Mouse (Mus musculus): ENCODE measurements at regions not wholly inside any gene's neighbourhood (a gene's known extent, or its start where the extent isn't known, plus 50 kb on each side); places are given as distances from the start of the nearest gene placed in this dataset.

- H3K9ac ChIP-seq, result no peak overlapping the region
- no peaks in the 10 kb centered on the region for H3K9me3 ChIP-seq
- H3K27me3 ChIP-seq, result no peaks in the 10 kb centered on the region
- no peak for ATAC-seq (ENCODE audit: low read depth)
- no peak overlapping the region for H3K27ac ChIP-seq (replicated peaks)
- 84% methylated on average over 7 of the region's 7 CpGs for WGBS
- H3K36me3 ChIP-seq, result no peaks in the 10 kb centered on the region
- H3K4me1 ChIP-seq (replicated peaks), result no peaks in the 10 kb centered on the region
- no peak overlapping the region for H3K4me2 ChIP-seq
- no peak overlapping the region for H3K4me3 ChIP-seq
Measured at GRCm38 (mm10) chr16:24151831-24152247, 163.2 kb upstream of the Bcl6 start.

- no peak overlapping the region for H3K4me3 ChIP-seq
- H3K4me2 ChIP-seq, result no peak overlapping the region
- 82% methylated on average over 7 of the region's 7 CpGs for WGBS
- no peaks in the 10 kb centered on the region for H3K4me1 ChIP-seq (replicated peaks)
- no peaks in the 10 kb centered on the region for H3K9me3 ChIP-seq
- no peak for ATAC-seq (ENCODE audit: low read depth)
- H3K9ac ChIP-seq, result no peak overlapping the region
- H3K27ac ChIP-seq (replicated peaks), result no peak overlapping the region
- H3K36me3 ChIP-seq, result no peaks in the 10 kb centered on the region
- H3K27me3 ChIP-seq, result no peaks in the 10 kb centered on the region
Measured at GRCm38 (mm10) chr16:24151178-24151725, 162.6 kb upstream of the Bcl6 start.

GRCm38 (mm10) chr16:24150512-24150911 is 161.9 kb upstream of the Bcl6 start:
- WGBS, result 91% methylated on average over 2 of the region's 2 CpGs
- no peak for ATAC-seq (ENCODE audit: low read depth)
- Histone ChIP-seq H3K9me3 (no peaks in the 10 kb centered on the region), H3K27me3 (no peaks in the 10 kb centered on the region), H3K36me3 (no peaks in the 10 kb centered on the region), H3K4me3 (no peak overlapping the region), H3K4me2 (no peak overlapping the region), H3K9ac (no peak overlapping the region), H3K4me1 (replicated peaks) (no peaks in the 10 kb centered on the region), H3K27ac (replicated peaks) (no peak overlapping the region)

- Histone ChIP-seq H3K4me2 (no peak overlapping the region), H3K36me3 (no peaks in the 10 kb centered on the region), H3K27me3 (no peaks in the 10 kb centered on the region), H3K27ac (replicated peaks) (no peak overlapping the region), H3K9me3 (no peaks in the 10 kb centered on the region), H3K4me3 (no peak overlapping the region), H3K4me1 (replicated peaks) (no peaks in the 10 kb centered on the region), H3K9ac (no peak overlapping the region)
- no peak for ATAC-seq (ENCODE audit: low read depth)
- WGBS, result 83% methylated on average over 4 of the region's 4 CpGs
Measured at GRCm38 (mm10) chr16:24149441-24149840, 160.8 kb upstream of the Bcl6 start.

GRCm38 (mm10) chr16:24143894-24144293 is 155.2 kb upstream of the Bcl6 start:
- no peak overlapping the region for H3K9ac ChIP-seq
- H3K4me3 ChIP-seq, result no peak overlapping the region
- H3K27me3 ChIP-seq, result no peaks in the 10 kb centered on the region
- H3K36me3 ChIP-seq, result no peaks in the 10 kb centered on the region
- no peak overlapping the region for H3K27ac ChIP-seq (replicated peaks)
- H3K9me3 ChIP-seq, result no peaks in the 10 kb centered on the region
- WGBS, result 92% methylated on average over 3 of the region's 3 CpGs
- H3K4me2 ChIP-seq, result no peak overlapping the region
- no peaks in the 10 kb centered on the region for H3K4me1 ChIP-seq (replicated peaks)
- no peak for ATAC-seq (ENCODE audit: low read depth)

GRCm38 (mm10) chr16:24142915-24143541 is 154.4 kb upstream of the Bcl6 start:
- H3K4me2 ChIP-seq, result no peak overlapping the region
- 36% methylated on average over 5 of the region's 5 CpGs for WGBS
- H3K4me3 ChIP-seq, result no peak overlapping the region
- H3K27ac ChIP-seq (replicated peaks), result no peak overlapping the region
- no peaks in the 10 kb centered on the region for H3K36me3 ChIP-seq
- H3K27me3 ChIP-seq, result no peaks in the 10 kb centered on the region
- H3K9ac ChIP-seq, result no peak overlapping the region
- no peaks in the 10 kb centered on the region for H3K4me1 ChIP-seq (replicated peaks)
- no peak for ATAC-seq (ENCODE audit: low read depth)
- no peaks in the 10 kb centered on the region for H3K9me3 ChIP-seq

GRCm38 (mm10) chr16:24139109-24139508 is 150.5 kb upstream of the Bcl6 start:
- no peaks in the 10 kb centered on the region for H3K4me1 ChIP-seq (replicated peaks)
- H3K4me2 ChIP-seq, result no peak overlapping the region
- ATAC-seq (ENCODE audit: low read depth), result no peak
- WGBS, result 90% methylated on average over 3 of the region's 3 CpGs
- no peaks in the 10 kb centered on the region for H3K27me3 ChIP-seq
- no peak overlapping the region for H3K27ac ChIP-seq (replicated peaks)
- H3K9me3 ChIP-seq, result no peaks in the 10 kb centered on the region
- H3K36me3 ChIP-seq, result no peaks in the 10 kb centered on the region
- H3K4me3 ChIP-seq, result no peak overlapping the region
- H3K9ac ChIP-seq, result no peak overlapping the region

- WGBS, result 81% methylated on average over 7 of the region's 7 CpGs
- Histone ChIP-seq H3K27ac (replicated peaks) (no peak overlapping the region), H3K9me3 (no peaks in the 10 kb centered on the region), H3K4me2 (no peak overlapping the region), H3K4me1 (replicated peaks) (no peaks in the 10 kb centered on the region), H3K36me3 (no peaks in the 10 kb centered on the region), H3K9ac (no peak overlapping the region), H3K4me3 (no peak overlapping the region), H3K27me3 (no peaks in the 10 kb centered on the region)
- ATAC-seq (ENCODE audit: low read depth), result no peak
Measured at GRCm38 (mm10) chr16:24137266-24138033, 148.8 kb upstream of the Bcl6 start.

- Histone ChIP-seq H3K36me3 (no peaks in the 10 kb centered on the region), H3K4me1 (replicated peaks) (no peaks in the 10 kb centered on the region), H3K9ac (no peak overlapping the region), H3K4me2 (no peak overlapping the region), H3K27ac (replicated peaks) (no peak overlapping the region), H3K27me3 (no peaks in the 10 kb centered on the region), H3K9me3 (no peaks in the 10 kb centered on the region), H3K4me3 (no peak overlapping the region)
- ATAC-seq (ENCODE audit: low read depth), result no peak
- whole genome bisulfite sequencing, result 58% methylated on average over 5 of the region's 5 CpGs
Measured at GRCm38 (mm10) chr16:24136483-24137148, 148.0 kb upstream of the Bcl6 start.

- Histone ChIP-seq H3K27ac (replicated peaks) (no peak overlapping the region), H3K4me1 (replicated peaks) (no peaks in the 10 kb centered on the region), H3K4me3 (no peak overlapping the region), H3K4me2 (no peak overlapping the region), H3K36me3 (no peaks in the 10 kb centered on the region), H3K27me3 (no peaks in the 10 kb centered on the region), H3K9ac (no peak overlapping the region), H3K9me3 (no peaks in the 10 kb centered on the region)
- 93% methylated on average over 5 of the region's 5 CpGs for WGBS
- ATAC-seq (ENCODE audit: low read depth), result no peak
Measured at GRCm38 (mm10) chr16:24135841-24136240, 147.2 kb upstream of the Bcl6 start.

- Histone ChIP-seq H3K9me3 (no peaks in the 10 kb centered on the region), H3K36me3 (no peaks in the 10 kb centered on the region), H3K4me2 (no peak overlapping the region), H3K27me3 (no peaks in the 10 kb centered on the region), H3K4me3 (no peak overlapping the region), H3K4me1 (replicated peaks) (no peaks in the 10 kb centered on the region), H3K27ac (replicated peaks) (no peak overlapping the region), H3K9ac (no peak overlapping the region)
- 89% methylated on average over 4 of the region's 4 CpGs for WGBS
- no peak for ATAC-seq (ENCODE audit: low read depth)
Measured at GRCm38 (mm10) chr16:24135351-24135750, 146.7 kb upstream of the Bcl6 start.

GRCm38 (mm10) chr16:24134486-24135050 is 145.9 kb upstream of the Bcl6 start:
- Histone ChIP-seq H3K4me3 (no peak overlapping the region), H3K36me3 (no peaks in the 10 kb centered on the region), H3K4me2 (no peak overlapping the region), H3K9ac (no peak overlapping the region), H3K27me3 (no peaks in the 10 kb centered on the region), H3K27ac (replicated peaks) (no peak overlapping the region), H3K4me1 (replicated peaks) (no peaks in the 10 kb centered on the region), H3K9me3 (no peaks in the 10 kb centered on the region)
- no peak for ATAC-seq (ENCODE audit: low read depth)
- 90% methylated on average over 4 of the region's 4 CpGs for WGBS
